Mouse (Mus musculus) forebrain, embryonic 14.5 days (tissue): ENCODE measurements at regions not wholly inside any gene's neighbourhood (a gene's known extent, or its start where the extent isn't known, plus 50 kb on each side); places are given as distances from the start of the nearest gene placed in this dataset.

Experiments used
- ATAC-seq: fragments of 200-750 bp; cut with Nextera tagmentation; 2 replicates; pipeline ENCODE4 v1.8.0; 2017; ENCODE audit warnings: mild to moderate bottlenecking, moderate library complexity
- DNase-seq: peaks from one replicate; pipeline ENCODE4 v3.0.0-alpha.2; 2015; ENCODE audit warnings: low spot score
- H3K27ac ChIP-seq: fragments of 300-500 bp; sonication (generic); 2 replicates; pipeline ENCODE4 v1.5.1; 2014; ENCODE audit warnings: low read depth, mild to moderate bottlenecking, control low read depth, low read length, moderate library complexity
- H3K27me3 ChIP-seq: fragments of 300-500 bp; sonication (generic); replicated peaks from 2 replicates; pipeline ENCODE4 v1.6.1; 2014; ENCODE audit warnings: low read length, control low read depth, mixed read lengths; ENCODE audit not compliant: control insufficient read depth, insufficient read depth
- H3K36me3 ChIP-seq: fragments of 300-500 bp; sonication (generic); 2 replicates; pipeline ENCODE4 v1.6.1; 2014; ENCODE audit warnings: low read length, control low read depth; ENCODE audit not compliant: control insufficient read depth, insufficient read depth
- H3K4me1 ChIP-seq: fragments of 300-500 bp; sonication (generic); 2 replicates; pipeline ENCODE4 v1.6.1; 2014; ENCODE audit warnings: antibody characterized with exemption, low read length, control low read depth; ENCODE audit not compliant: control insufficient read depth, insufficient read depth
- H3K4me2 ChIP-seq: fragments of 300-500 bp; sonication (generic); 2 replicates; pipeline ENCODE4 v1.6.1; 2014; ENCODE audit warnings: mild to moderate bottlenecking, control low read depth, low read length
- H3K4me3 ChIP-seq: fragments of 300-500 bp; sonication (generic); 2 replicates; pipeline ENCODE4 v1.5.1; 2014; ENCODE audit warnings: low read depth, low read length, control low read depth
- H3K9ac ChIP-seq: fragments of 300-500 bp; sonication (generic); 2 replicates; pipeline ENCODE4 v1.6.1; 2014; ENCODE audit warnings: mild to moderate bottlenecking, low read length, control low read depth, moderate library complexity
- H3K9me3 ChIP-seq: fragments of 300-500 bp; sonication (generic); replicated peaks from 2 replicates; pipeline ENCODE4 v1.6.1; 2016; ENCODE audit warnings: low read length, control low read depth, mixed read lengths; ENCODE audit not compliant: control insufficient read depth
- WGBS: fragments of 180-500 bp; shearing (Covaris S2); extraction: QIAGEN DNeasy Blood & Tissue Kit; methylation state at CpG from one replicate; pipeline ENCODE4 v1.1.7; 2014; 5-methylcytosine and 5-hydroxymethylcytosine counted together

- H3K27me3 ChIP-seq: no peaks in the 10 kb centered on the region
Measured at GRCm38 (mm10) chr16:86309696-86310095, 408.1 kb upstream of the Adamts5 start.

GRCm38 (mm10) chr16:86303869-86304268, 402.2 kb upstream of the Adamts5 start:
- Histone ChIP-seq H3K9me3 (no peaks in the 10 kb centered on the region), H3K4me2 (no peak overlapping the region), H3K4me1 (no peaks in the 10 kb centered on the region), H3K27me3 (no peaks in the 10 kb centered on the region), H3K27ac (no peak overlapping the region), H3K9ac (no peak overlapping the region), H3K4me3 (no peak overlapping the region), H3K36me3 (no peaks in the 10 kb centered on the region)
- DNase-seq: no peak
- WGBS: 89% methylated on average over 2 of the region's 2 CpGs
- no peak for ATAC-seq

More at GRCm38 (mm10) chr16:86309696-86310095, 408.1 kb upstream of the Adamts5 start:
- DNase-seq (peak; percentile 57), ATAC-seq (peak; percentile 81; the same call in 1 of the 2 replicates)
- no peaks in the 10 kb centered on the region for H3K9me3 ChIP-seq
- H3K27ac ChIP-seq: no peak overlapping the region
- H3K9ac ChIP-seq: no peak overlapping the region
- H3K4me2 ChIP-seq: no peak overlapping the region
- no peaks in the 10 kb centered on the region for H3K36me3 ChIP-seq
- H3K4me1 ChIP-seq: no peaks in the 10 kb centered on the region
- WGBS: 60% methylated on average over 2 of the region's 2 CpGs
- H3K4me3 ChIP-seq: no peak overlapping the region

GRCm38 (mm10) chr16:86302451-86303145, 401.0 kb upstream of the Adamts5 start:
- ATAC-seq: peak; percentile 40; the same call in 1 of the 2 replicates
- Histone ChIP-seq H3K4me2 (no peak overlapping the region), H3K27ac (no peak overlapping the region), H3K4me3 (no peak overlapping the region), H3K36me3 (no peaks in the 10 kb centered on the region), H3K4me1 (no peaks in the 10 kb centered on the region), H3K9me3 (no peaks in the 10 kb centered on the region), H3K27me3 (no peaks in the 10 kb centered on the region), H3K9ac (no peak overlapping the region)
- DNase-seq: peak; percentile 67
- WGBS: 78% methylated on average over 3 of the region's 3 CpGs

GRCm38 (mm10) chr16:86294436-86294835, 392.8 kb upstream of the Adamts5 start:
- Histone ChIP-seq H3K36me3 (no peaks in the 10 kb centered on the region), H3K9me3 (no peaks in the 10 kb centered on the region), H3K27ac (no peak overlapping the region), H3K4me2 (no peak overlapping the region), H3K4me3 (no peak overlapping the region), H3K4me1 (no peaks in the 10 kb centered on the region), H3K27me3 (no peaks in the 10 kb centered on the region), H3K9ac (no peak overlapping the region)
- 80% methylated on average over 2 of the region's 2 CpGs for WGBS
- DNase-seq: no peak
- ATAC-seq: no peak

- Histone ChIP-seq H3K9me3 (no peaks in the 10 kb centered on the region), H3K27ac (no peak overlapping the region), H3K27me3 (no peaks in the 10 kb centered on the region), H3K9ac (no peak overlapping the region), H3K4me3 (no peak overlapping the region), H3K36me3 (no peaks in the 10 kb centered on the region), H3K4me1 (no peaks in the 10 kb centered on the region), H3K4me2 (no peak overlapping the region)
- ATAC-seq (no peak), DNase-seq (no peak)
- WGBS: 90% methylated on average over 2 of the region's 2 CpGs
Measured at GRCm38 (mm10) chr16:86281326-86281725, 379.7 kb upstream of the Adamts5 start.

GRCm38 (mm10) chr16:86277031-86277430, 375.4 kb upstream of the Adamts5 start:
- no peaks in the 10 kb centered on the region for H3K27me3 ChIP-seq
- DNase-seq: no peak
- no peaks in the 10 kb centered on the region for H3K9me3 ChIP-seq
- no peak for ATAC-seq
- 40% methylated on average over 1 of the region's 1 CpGs for WGBS
- H3K4me1 ChIP-seq: no peaks in the 10 kb centered on the region
- no peaks in the 10 kb centered on the region for H3K36me3 ChIP-seq
- H3K4me3 ChIP-seq: no peak overlapping the region
- no peak overlapping the region for H3K27ac ChIP-seq
- no peak overlapping the region for H3K4me2 ChIP-seq
- H3K9ac ChIP-seq: no peak overlapping the region

- DNase-seq: peak; percentile 37
- H3K36me3 ChIP-seq: no peaks in the 10 kb centered on the region
- no peak overlapping the region for H3K4me2 ChIP-seq
- no peak overlapping the region for H3K27ac ChIP-seq
- H3K9me3 ChIP-seq: no peaks in the 10 kb centered on the region
- no peaks in the 10 kb centered on the region for H3K4me1 ChIP-seq
- no peak overlapping the region for H3K4me3 ChIP-seq
- ATAC-seq: no peak
- no peaks in the 10 kb centered on the region for H3K27me3 ChIP-seq
- WGBS: 63% methylated on average over 8 of the region's 8 CpGs
- H3K9ac ChIP-seq: no peak overlapping the region
Measured at GRCm38 (mm10) chr16:86261612-86262011, 360.0 kb upstream of the Adamts5 start.

GRCm38 (mm10) chr16:86252630-86253029, 351.0 kb upstream of the Adamts5 start:
- Histone ChIP-seq H3K27me3 (no peaks in the 10 kb centered on the region), H3K9me3 (no peaks in the 10 kb centered on the region), H3K4me2 (no peak overlapping the region), H3K36me3 (no peaks in the 10 kb centered on the region), H3K4me3 (no peak overlapping the region), H3K9ac (no peak overlapping the region), H3K4me1 (no peaks in the 10 kb centered on the region), H3K27ac (no peak overlapping the region)
- ATAC-seq (no peak), DNase-seq (no peak)

GRCm38 (mm10) chr16:86250021-86250420, 348.4 kb upstream of the Adamts5 start:
- no peak overlapping the region for H3K27ac ChIP-seq
- H3K9me3 ChIP-seq: no peaks in the 10 kb centered on the region
- H3K4me2 ChIP-seq: no peak overlapping the region
- WGBS: 95% methylated on average over 6 of the region's 6 CpGs
- H3K4me3 ChIP-seq: no peak overlapping the region
- H3K36me3 ChIP-seq: no peaks in the 10 kb centered on the region
- no peak overlapping the region for H3K9ac ChIP-seq
- no peak for ATAC-seq
- no peaks in the 10 kb centered on the region for H3K4me1 ChIP-seq
- no peak for DNase-seq
- H3K27me3 ChIP-seq: no peaks in the 10 kb centered on the region
